Mouse (Mus musculus) CD4-positive helper T cell, adult 2 months (primary cell): ENCODE measurements at regions not wholly inside any gene's neighbourhood (a gene's known extent, or its start where the extent isn't known, plus 50 kb on each side); places are given as distances from the start of the nearest gene placed in this dataset.

Source experiments
- DNase-seq: peaks from one replicate; pipeline ENCODE4 v3.0.0-alpha.2; 2012; ENCODE audit warnings: low read depth, missing footprints, low spot score

GRCm38 (mm10) chr16:70093224-70093623, 220.5 kb upstream of the Gbe1 start:
- no peak for DNase-seq

GRCm38 (mm10) chr16:70095221-70095620, 218.5 kb upstream of the Gbe1 start:
- no peak for DNase-seq

- DNase-seq = no peak
Observed at GRCm38 (mm10) chr16:70103791-70104378, 209.9 kb upstream of the Gbe1 start.

GRCm38 (mm10) chr16:70141466-70141865, 172.3 kb upstream of the Gbe1 start:
- no peak for DNase-seq

GRCm38 (mm10) chr16:70147673-70148359, 165.9 kb upstream of the Gbe1 start:
- DNase-seq = no peak

GRCm38 (mm10) chr16:70154587-70154986, 159.2 kb upstream of the Gbe1 start:
- DNase-seq = no peak

GRCm38 (mm10) chr16:70160539-70160938, 153.2 kb upstream of the Gbe1 start:
- DNase-seq = no peak

GRCm38 (mm10) chr16:70175140-70175539, 138.6 kb upstream of the Gbe1 start:
- no peak for DNase-seq

- DNase-seq = no peak
Observed at GRCm38 (mm10) chr16:70178975-70179374, 134.8 kb upstream of the Gbe1 start.

- no peak for DNase-seq
Observed at GRCm38 (mm10) chr16:70213861-70214597, 99.7 kb upstream of the Gbe1 start.

- no peak for DNase-seq
Observed at GRCm38 (mm10) chr16:70214800-70215199, 98.9 kb upstream of the Gbe1 start.

GRCm38 (mm10) chr16:70227601-70228226, 86.0 kb upstream of the Gbe1 start:
- DNase-seq = no peak

- DNase-seq = no peak
Observed at GRCm38 (mm10) chr16:70232706-70233105, 81.0 kb upstream of the Gbe1 start.

- no peak for DNase-seq
Observed at GRCm38 (mm10) chr16:70235189-70235588, 78.6 kb upstream of the Gbe1 start.

- no peak for DNase-seq
Observed at GRCm38 (mm10) chr16:70239432-70239941, 74.3 kb upstream of the Gbe1 start.

GRCm38 (mm10) chr16:70244205-70244756, 69.5 kb upstream of the Gbe1 start:
- DNase-seq = no peak

GRCm38 (mm10) chr16:70244963-70245362, 68.8 kb upstream of the Gbe1 start:
- no peak for DNase-seq

GRCm38 (mm10) chr16:70259364-70259763, 54.4 kb upstream of the Gbe1 start:
- DNase-seq = no peak

GRCm38 (mm10) chr16:70260151-70260550, 53.6 kb upstream of the Gbe1 start:
- DNase-seq = no peak
